Mouse (Mus musculus): Measurements from ENCODE around the gene Porcn.

DNA sequence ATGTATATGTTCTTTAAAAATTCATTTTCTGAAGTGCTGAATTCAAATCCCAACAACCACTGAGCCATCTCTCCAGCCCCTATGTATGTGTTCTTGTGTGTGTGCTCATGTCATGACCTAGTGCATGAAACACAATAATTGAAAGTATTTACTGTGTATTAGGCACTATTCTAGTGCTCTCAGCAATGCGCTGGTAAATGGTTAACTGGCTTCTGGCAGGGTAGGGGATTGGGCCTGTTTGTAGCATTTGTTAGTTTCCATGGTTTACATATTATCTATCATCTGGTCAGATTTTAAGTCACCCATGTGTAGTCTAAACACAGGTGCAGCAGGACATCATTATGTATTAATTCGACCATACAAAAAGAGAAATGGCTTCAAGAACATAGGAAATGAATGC, 47.4 kb upstream of the Porcn start:
- TF ChIP-seq E2F4 (IDR thresholded peaks at IDR 0.05; ENCODE audit: insufficient read depth) = no peak
- TF ChIP-seq POLR2A (IDR thresholded peaks at IDR 0.05; ENCODE audit: insufficient read length, low read depth) = no peak
- TF ChIP-seq SRF (IDR thresholded peaks at IDR 0.05; ENCODE audit: control insufficient read depth, insufficient read length, low read depth) = no peak

Measured in myocyte (in vitro differentiated cells).